Mouse (Mus musculus) granulocyte monocyte progenitor cell, adult 5-6 weeks (primary cell): Measurements from ENCODE around the gene Amotl1. TPM values are rescaled to one million over a fixed set of nuclear protein-coding genes. Genes with fewer than 3 reads are reported as not detected.

Source experiments
- ATAC-seq: replicated peaks from 2 replicates; pipeline ENCODE4 v1.8.0; 2016; ENCODE audit warnings: mild to moderate bottlenecking, moderate TSS enrichment, inconsistent platforms; ENCODE audit not compliant: poor library complexity, severe bottlenecking
- total RNA-seq, 2 experiments: library from RNA; stranded (forward) in 1 of 2; stranded (reverse) in 1 of 2; fragments of 200-712, 200-1000 nt in 1 of 2; fragments of >200 nt in 1 of 2; fragmentation: Nextera tagmentation in 1 of 2; gene quantifications; 2 replicates each; pipeline ENCODE4 v1.2.3; 2014 to 2017

Amotl1 gene
- total RNA-seq, 2 experiments from 2014 or later, result not detected

DNA sequence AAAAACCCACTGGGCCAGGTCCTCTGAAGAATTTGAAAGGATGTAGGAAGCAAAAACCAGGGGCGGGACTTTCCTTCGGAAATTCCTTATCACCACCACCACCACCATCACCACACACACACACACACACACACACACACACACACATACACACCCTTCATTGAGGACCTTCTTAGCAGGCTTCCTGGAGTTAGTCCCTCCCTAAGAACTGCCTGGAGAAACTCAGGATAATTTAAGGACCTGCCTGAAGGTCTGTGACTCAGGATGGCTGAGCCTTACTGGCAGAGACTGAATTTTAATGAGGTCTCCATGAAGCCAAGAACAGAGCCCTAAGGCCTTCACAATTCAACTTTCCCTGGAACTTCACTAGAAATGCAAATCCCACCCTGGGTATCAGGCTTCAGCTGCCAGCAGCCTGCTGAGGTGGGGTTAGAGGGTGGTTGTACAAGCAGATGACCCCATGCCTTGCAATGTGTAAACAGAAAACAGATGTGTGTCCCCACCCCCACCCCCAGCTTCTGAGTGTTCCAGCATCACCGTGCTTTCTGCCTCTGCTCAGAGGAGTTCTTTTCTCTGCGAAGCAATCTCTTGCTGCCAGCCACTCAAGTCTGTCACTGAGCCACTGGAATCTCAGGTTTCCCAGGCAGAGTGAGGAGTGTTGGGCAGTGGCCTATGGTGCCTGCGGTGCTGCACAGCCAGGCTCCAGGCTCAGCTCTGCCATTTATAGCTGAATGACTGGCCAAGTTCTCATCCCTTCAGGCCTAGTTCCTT is 2.4 kb downstream of the Amotl1 start:
- ATAC-seq, result no peak

DNA sequence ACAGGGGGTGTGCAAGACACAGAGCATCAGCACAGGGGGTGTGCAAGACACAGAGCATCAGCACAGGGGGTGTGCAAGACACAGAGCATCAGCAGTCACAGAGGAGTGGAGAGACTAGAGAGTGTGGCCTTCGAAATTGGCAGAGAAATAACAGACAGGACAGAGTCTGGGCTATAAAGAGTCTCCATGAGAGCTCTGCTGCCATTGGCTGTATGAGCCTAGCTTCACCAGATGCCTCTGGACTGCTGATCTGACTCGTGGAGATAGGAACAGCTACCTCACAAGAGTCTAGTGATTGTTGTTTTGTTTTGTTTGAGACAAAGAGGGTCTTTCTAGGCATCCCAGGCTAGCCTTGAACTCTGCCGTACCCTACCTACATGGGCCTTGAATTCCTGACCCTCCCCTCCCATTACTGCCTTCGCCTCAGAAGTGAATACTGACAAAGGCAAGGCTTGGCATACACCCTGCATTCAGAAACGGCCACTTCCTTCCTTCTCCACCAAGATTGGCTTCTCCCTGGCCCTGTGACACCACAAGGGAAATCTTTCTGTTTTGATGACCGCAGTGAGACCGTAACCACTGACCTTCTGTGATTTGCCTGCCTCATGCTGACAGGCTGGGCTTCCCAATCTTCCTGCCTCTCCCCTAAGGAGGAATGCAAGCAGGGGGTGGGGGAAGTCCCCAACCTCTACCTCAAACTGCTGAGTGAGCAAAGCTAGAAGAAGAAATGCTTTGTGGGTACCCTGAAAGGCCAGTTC is 3.4 kb downstream of the Amotl1 start:
- peak; percentile 89 for ATAC-seq

DNA sequence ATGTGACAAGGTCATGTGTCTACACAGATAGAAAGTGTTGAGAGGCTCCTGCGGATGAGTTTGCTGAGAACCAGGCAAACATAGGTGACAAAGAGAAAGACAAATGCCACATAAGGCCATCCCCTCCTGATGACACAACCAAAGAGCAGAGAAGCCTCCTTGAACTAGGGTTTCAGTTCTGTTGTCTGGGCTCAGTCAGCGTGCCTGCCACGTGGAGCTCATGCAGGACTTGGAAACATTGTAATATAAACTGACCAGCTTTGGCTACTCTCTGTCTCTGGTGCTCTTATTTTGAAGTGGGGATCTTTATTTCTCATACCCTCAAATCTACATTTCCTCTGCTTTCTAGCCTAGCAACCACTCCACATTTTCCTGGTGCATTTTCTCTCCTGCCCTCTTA is 8.6 kb downstream of the Amotl1 start:
- ATAC-seq, result no peak

DNA sequence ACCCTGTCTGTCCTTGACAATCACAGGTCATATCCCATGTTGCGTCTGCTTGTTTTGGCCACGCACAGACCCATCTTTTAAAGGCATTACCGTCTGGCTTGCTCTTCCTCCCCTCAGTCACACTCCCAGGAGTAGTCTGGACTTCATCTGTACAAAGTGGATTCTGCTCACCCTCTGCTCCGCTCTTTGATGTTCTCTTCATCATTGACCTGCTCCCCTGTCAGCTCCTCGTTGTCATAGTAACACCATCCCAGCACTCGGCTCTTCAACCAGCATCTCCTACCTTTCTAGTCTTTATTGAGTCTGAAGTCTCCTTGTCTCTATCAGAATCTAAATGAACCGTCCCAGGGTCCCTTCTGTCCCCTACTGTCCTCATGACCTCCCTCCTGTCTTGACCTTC is 9.3 kb downstream of the Amotl1 start:
- ATAC-seq, result no peak

DNA sequence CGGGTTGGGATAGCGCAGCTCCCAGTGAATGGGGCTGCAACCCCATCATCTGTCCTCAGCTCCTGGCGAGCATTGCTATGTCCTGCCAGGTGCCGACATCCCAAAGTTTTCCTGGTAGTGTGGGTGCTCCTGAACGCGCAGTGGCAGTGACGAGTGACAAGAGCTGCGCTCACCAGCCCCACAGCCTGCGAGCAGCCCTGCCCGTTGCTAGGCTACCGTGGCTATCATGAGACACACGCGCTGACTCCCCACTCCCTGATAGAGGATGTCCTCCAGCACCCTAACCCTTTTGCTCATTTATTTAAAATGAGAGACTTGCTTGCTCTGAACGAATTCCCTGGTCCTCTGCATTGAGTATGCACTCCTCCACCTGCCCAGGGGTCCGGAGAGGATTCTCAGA is 10.7 kb downstream of the Amotl1 start:
- ATAC-seq, result 0 out of 2 replicates have a peak, but pooled peaks have one; percentile 22

DNA sequence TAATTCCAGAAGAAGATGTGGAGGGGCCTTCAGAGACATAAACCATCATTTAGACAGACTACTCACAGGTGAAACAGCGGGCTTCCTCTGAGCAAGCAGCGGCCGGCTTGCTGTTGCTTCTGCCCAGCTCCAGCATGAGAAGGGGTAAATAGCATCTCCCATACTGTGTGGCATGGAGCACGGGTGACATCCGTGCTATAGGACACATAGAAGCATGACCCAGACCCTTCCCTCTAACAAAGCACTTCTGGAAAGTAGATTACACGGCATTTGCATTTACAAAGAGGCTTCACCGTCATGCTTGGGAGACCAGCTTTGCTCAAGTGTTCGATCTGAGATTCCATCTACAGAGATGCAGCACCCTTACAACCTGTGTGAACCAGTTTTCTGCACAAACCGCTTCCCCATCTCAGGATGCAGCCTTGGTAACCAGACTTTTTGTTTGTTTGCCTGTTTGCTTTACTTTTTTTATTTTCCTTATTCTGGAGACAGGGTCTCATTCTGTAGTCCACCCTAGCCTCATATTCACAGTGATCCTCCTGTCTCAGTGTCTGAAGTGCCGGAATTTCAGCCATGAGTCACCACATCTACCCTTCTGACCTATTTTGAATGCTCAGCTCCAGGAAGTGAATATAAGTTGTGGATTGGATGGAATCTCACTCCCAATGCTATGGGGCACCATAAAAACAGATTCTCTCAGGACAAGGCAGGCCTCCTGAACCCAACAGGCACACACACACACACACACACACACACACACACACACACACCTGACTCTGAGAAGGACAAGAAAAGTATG is 12.3 kb downstream of the Amotl1 start:
- ATAC-seq, result no peak

DNA sequence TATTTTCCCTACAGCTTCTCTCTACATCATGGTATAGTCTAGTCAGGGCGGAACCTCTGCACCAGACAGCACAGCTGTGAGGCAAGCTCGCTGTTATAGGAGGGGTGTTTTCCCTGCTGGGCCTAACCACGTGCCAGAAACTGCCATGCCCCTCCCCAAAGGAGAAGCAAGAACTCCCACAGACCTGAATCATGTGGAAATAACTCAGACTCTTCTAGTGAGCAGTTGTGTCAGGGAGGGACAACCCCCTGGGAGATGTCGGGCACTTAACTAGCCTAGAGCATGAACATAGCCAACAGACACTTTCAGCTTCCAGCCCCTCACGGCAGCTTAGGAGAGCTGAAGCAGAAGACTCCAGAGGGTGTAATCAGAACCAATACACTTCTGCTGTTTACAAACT is 13.1 kb downstream of the Amotl1 start:
- ATAC-seq, result no peak

DNA sequence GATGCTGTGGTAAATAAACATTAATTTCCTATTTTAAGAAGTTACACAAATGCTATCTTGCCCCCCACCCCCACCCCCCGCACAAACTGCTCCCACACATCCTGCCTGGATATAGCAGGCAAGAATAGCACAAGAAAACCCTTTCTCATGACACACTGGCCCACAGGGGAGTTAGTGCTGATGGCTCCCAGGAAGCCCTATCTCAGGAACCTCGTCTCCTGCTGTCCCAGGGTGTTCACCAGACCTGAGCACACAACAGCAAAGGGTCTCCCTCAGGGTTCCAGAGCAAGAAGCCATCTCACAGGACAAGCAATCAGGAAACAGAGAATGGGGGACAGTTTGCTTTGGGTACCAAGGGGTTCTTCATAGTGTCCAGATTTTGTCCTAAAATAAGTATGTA is 17.3 kb downstream of the Amotl1 start:
- ATAC-seq, result no peak

DNA sequence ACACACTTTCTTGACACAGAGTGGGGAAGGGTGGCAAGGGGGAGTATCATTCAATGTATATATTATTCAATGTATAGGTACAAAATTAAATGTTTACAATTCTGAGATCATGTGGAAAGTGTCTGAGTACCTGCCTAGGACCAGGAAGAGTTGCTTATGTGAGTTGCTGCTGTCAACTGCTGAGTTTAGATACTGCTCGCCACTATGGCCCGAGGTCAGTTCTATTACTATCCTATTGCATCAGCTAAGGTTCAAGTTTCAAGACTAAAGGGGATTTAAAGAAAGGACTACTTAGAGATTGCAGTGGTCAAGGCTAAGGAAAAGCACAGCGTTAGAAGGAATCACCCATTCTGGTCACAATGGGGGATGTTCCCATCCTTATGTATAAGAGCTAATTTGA is 18.9 kb downstream of the Amotl1 start:
- no peak for ATAC-seq

DNA sequence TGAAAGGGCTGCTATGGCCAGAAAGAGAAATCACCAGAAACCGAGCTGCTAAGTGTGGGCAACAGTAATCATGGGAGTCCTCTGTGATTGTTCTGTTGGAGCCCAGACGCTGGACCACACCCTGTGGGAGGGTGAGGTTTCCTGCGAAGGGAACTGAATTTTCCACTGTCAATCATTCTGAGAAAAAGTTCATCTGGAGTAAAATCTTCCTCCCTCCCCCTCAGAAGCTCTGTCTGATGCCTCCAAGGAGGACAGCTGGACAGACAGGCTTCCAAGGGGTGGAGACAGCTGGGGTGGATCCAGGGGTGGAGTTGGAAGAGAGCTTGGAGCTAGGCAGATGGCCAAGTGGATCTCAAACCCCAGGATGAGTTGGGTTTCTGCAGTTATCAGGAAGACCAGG is 19.8 kb downstream of the Amotl1 start:
- ATAC-seq, result no peak

DNA sequence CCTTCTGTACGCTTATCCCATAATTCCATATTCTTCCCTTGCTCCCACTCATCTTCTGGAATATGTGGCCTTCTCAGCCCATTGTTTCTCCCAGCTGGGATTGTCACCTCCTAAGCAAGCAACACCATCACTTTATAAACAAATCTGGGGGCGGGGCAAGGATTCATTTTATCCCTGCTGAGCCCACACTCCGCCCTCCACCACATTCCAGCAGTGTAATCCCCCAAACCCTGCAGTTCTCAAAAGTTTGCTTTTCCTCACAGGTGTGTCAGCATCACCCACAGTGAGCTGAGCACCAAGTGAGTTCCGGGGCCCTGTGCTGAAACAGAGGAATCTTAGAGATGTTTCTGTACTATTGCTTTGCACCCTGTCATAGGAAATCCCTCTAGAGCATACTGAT is 20.9 kb downstream of the Amotl1 start:
- no peak for ATAC-seq

DNA sequence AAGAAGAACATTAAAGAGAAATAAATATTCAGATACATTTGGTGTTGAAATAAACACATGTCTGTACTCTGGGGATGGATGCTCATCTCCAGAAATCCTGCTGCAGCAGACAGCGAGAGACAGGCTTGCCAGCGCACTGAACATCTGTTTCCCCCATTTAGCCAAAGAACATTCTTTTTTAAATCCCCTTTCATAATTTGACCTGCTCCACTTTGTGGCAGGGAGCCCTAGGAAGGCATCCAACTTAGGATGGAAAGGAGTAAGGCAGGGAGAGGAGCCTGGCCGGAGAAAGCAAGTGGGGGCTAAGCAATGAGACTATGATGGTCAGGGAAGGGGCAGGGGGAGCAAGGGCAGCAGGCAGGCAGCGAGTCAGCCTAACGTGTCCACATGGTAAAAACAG is 21.6 kb downstream of the Amotl1 start:
- ATAC-seq, result no peak

DNA sequence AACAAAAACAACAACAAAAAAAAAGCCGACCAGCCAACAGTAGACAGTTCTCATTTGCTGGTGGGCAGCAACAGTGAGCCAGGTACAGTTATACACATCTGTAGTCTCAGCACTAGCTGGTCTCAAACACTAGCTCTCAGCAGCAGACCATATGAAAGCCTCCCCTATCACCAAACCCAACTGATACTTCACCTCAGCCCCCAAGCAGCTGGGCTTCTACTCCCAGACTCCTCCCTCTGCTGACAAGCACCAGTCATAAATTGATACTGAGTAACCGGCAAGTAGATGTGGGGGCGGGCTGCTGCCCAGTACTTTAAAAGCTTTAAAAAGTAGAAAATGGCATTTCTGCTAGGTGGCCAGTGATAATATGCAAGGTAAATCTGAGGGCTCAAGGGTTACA is 22.0 kb downstream of the Amotl1 start:
- no peak for ATAC-seq

DNA sequence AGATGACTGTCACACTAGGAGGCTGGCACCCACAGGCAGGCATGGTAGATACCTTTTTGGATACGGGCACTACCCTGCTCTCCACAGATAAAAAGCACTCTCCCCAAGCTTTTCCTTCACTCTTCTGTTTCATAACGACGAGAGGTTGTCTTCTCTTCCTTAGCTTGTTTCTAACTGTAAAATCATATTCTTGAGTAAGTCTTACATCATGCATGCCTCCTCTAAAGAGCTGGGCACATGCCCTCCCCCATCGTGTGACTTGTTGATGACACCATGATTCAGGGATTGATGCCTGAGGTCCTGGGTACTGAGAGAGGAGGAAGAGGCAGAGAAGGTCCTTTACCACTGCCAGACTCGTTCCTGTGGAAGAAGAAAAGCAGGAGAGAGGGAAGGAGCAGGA is 24.7 kb downstream of the Amotl1 start:
- no peak for ATAC-seq

DNA sequence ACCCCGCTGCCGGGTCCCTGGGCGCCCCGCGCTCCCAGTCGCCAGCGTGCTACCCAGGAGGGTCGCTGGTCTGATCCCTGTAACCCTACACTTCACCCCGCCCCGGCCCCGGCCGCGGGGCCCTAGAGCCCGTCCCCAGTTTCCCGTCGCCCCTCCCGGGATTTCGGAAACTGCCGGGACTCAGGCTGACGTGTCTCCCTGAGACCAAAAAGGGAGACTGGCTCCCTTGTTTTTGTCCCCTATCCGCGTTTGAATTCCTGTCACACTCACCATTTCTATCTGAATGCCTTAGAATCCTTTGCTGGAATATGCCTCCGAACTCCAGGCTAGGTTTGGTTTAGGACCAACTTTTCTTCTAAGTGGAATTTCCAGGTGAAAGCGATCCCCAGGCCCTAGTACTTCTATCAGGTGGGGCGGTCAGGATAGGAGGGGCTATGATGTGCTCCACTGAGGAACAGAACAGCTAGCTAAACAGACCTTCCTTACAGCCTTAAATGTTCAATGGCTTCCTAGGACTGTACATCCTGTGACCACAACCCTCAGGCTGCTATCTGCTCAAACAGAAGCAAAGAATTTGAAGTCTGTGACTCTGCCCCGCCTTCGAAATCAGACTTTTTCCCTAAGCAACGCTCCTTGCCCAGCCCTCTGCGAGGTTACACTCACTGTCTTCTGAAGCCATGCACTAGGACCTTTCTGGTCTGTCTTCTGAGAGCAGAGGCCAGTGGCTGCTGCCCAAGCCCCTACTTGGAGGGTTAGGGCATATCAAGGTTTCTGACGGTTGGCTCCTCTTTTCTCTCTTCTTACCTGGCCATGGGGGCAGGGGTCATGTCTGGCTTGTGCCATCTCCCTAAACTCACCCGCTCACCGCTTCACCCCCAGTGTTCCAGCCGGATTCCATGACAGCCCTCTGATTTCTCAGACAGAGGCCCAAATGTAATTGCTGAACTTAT is 29.6 kb downstream of the Amotl1 start:
- no peak for ATAC-seq

DNA sequence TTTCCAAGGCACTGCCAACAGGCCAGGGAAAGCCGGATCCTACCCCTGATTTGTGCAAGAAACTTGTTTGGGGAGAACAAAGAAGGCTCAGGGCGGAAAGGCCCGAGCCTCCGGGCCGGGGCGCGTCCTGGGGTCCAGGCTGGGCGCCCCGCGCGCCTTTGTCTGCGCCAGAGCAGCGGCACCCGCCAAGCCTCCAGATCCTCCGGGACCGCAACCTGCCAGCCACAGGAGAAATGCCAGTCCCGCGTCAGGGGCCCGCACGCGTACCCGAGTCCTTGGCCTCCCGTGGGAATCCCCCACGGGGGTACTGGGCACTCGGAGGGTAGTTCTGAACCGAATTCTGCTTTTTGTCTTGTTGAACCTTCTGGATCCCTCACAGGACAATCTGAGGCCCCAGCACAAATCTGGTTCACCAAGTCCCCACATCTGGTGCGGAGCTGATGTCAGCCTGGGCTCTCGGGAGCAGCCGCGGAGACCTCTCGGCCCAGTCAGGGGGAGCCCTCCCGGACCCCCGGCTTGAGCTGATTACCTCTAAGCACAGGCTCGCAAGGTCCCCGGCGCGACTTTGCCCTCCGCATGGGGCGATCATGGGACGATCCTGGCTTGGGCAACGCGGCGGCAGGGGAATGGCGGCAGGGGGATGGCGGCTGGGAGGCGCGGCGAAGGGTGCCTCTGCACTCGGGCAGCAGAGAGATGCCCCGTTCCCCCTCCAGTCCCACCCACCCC is 30.5 kb downstream of the Amotl1 start:
- ATAC-seq, result no peak

DNA sequence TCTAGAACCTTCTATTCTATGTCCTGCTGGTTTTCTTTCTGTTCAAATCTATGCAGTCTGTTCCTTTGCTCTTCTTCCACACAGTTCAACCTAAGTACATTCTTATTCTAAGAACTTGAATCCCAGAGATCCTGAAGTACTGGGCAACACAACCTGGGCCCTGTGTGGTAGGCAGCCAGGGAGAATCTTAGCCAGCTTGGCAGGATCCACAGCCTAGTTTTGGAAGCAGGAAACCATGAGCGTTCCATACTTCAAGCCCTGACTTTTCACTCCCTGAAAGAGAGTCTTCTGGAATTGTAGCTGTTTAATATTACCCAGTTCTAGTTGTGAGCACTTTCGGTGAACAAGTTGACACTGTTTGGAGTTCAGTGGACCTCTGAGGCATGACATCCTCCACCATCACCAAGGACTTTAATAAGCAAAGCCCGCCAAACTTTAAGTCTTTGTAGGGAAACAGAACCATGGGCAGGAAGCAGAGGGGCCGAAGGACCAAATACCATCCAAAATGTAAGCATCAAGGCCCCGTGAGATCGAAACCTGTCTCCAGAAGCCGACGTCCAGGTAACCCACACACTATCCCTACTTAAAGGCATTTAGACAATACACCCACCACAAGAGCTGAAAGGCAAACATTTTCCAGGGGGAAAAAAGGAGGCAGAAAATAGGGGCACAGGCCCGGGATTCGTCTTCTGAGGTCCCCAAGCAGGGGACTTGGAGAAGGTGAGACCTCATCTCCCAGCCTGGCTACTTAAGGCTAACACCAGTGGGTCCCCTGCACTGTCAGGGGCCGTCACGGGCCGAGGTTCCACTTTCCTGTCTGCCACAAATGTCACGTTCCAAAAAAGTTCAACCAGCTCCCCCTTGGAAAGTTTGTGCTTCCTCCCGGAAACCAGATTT is 31.3 kb downstream of the Amotl1 start:
- no peak for ATAC-seq

DNA sequence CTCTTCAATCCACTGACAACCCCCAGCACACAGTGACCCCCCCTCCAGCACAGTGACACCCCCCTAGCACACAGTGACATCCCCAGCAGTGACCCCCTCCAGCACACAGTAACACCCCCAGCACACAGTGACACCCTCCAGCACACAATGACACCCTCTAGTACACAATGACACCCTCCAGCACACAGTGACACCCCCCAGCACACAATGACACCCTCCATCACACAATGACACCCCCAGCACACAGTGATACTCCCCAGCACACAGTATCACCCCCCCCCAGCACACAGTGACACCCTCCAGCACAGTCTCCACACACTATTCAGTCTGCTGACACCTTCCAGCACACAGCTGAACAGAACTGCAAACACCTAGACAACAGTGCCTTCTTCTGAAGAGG is 32.3 kb downstream of the Amotl1 start:
- ATAC-seq, result no peak
